Mouse (Mus musculus) intestine, postnatal 0 days (tissue): Measurements from ENCODE around the gene Rufy2. TPM values are rescaled to one million over a fixed set of nuclear protein-coding genes. Genes with fewer than 3 reads are reported as not detected.

Experiments
- ATAC-seq: fragments of 200-750 bp; cut with Nextera tagmentation; 2 replicates; pipeline ENCODE4 v1.8.0; 2017; ENCODE audit warnings: mild to moderate bottlenecking, moderate TSS enrichment, moderate library complexity
- H3K27ac ChIP-seq: fragments of 300-500 bp; sonication (generic); 2 replicates; pipeline ENCODE4 v1.5.1; 2014; ENCODE audit warnings: mild to moderate bottlenecking, low read depth, low read length, moderate library complexity
- H3K27me3 ChIP-seq: fragments of 300-500 bp; sonication (generic); replicated peaks from 2 replicates; pipeline ENCODE4 v1.6.1; 2014; ENCODE audit warnings: low read length, mixed read lengths; ENCODE audit not compliant: control insufficient read depth, insufficient read depth
- H3K36me3 ChIP-seq: fragments of 300-500 bp; sonication (generic); 2 replicates; pipeline ENCODE4 v1.6.1; 2014; ENCODE audit warnings: mild to moderate bottlenecking, moderate library complexity; ENCODE audit not compliant: control insufficient read depth, insufficient read depth
- H3K4me1 ChIP-seq: fragments of 300-500 bp; sonication (generic); replicated peaks from 2 replicates; pipeline ENCODE4 v1.6.1; 2014; ENCODE audit warnings: antibody characterized with exemption, low read length, mixed read lengths; ENCODE audit not compliant: control insufficient read depth, insufficient read depth
- H3K4me2 ChIP-seq: fragments of 300-500 bp; sonication (generic); replicated peaks from 2 replicates; pipeline ENCODE4 v1.6.1; 2014; ENCODE audit warnings: low read depth, mild to moderate bottlenecking, moderate library complexity
- H3K4me3 ChIP-seq: fragments of 300-500 bp; sonication (generic); 2 replicates; pipeline ENCODE4 v1.5.1; 2014; ENCODE audit warnings: low read depth, low read length
- H3K9ac ChIP-seq: fragments of 300-500 bp; sonication (generic); 2 replicates; pipeline ENCODE4 v1.6.1; 2014; ENCODE audit warnings: mild to moderate bottlenecking, low read depth, low read length
- H3K9me3 ChIP-seq: fragments of 300-500 bp; sonication (generic); 2 replicates; pipeline ENCODE4 v1.6.1; 2016; ENCODE audit warnings: mixed run types; ENCODE audit not compliant: control insufficient read depth
- CTCF ChIP-seq: sonication (generic); IDR thresholded peaks from 2 replicates; pipeline ENCODE4 v1.5.1; 2016; ENCODE audit warnings: low read depth, mild to moderate bottlenecking, control low read depth, antibody characterized with exemption, moderate library complexity
- WGBS: fragments of 180-500 bp; shearing (Covaris S2); extraction: QIAGEN DNeasy Blood & Tissue Kit; methylation state at CpG from one replicate; pipeline ENCODE4 v1.1.7; 2014; 5-methylcytosine and 5-hydroxymethylcytosine counted together
- polyA plus RNA-seq: library from polyadenylated mRNA; unstranded; fragments of >200 nt; fragmentation: Nextera tagmentation; extraction: Ambion mirVana; gene quantifications from 2 replicates; pipeline ENCODE4 v1.2.1, GENCODE M21; 2015

Rufy2 gene
- polyA plus RNA-seq, 1 experiment from 2014 or later, result 13.9 TPM

DNA sequence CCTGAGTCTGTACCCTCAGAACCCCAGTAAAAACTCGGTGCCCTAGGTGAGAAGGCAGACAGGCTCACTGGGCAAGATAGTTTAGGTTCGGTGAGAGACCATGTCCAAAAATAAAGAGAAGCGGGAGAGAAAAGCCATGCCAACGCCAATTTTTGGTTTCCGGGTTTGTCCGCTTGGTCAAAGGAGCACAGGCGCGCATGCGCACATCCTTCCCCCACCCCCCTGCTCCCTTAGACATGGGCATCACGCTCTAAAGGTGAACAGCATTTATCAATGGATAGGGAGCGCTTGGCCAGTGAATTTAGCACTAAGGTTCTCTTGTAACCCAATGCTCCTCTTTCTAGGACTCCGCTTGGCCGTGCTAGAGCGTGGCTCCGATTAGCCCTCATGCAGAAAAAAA, 10.6 kb downstream of the Rufy2 start:
- Histone ChIP-seq H3K36me3 (peaks cover 61% of the 10 kb centered on the region), H3K9ac (no peak overlapping the region), H3K27ac (no peak overlapping the region), H3K9me3 (no peaks in the 10 kb centered on the region), H3K4me3 (no peak overlapping the region), H3K4me1 (no peaks in the 10 kb centered on the region), H3K4me2 (no peak overlapping the region), H3K27me3 (no peaks in the 10 kb centered on the region)
- 94% methylated on average over 15 of the region's 15 CpGs for WGBS
- no peak for TF ChIP-seq CTCF
- no peak for ATAC-seq

DNA sequence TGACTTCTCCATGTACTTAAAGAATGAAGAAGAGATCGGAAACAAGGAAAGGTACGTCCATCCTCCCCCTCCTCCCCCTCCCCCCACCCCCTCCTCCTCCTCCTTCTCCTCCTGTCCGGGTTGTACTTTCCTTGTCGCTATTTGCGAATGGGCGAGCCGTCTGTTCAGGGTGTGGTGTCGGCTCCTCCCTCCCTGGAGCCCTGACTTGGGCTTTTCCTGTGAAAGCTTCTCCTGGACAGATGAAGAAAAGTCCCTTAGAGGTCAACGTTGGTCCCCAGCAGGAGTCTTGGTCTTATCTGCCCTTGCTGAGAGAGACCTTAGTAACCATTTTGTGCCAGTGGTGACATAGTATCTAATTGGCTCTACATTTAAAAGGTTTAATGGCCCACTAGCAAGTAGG, 14.0 kb downstream of the Rufy2 start:
- Histone ChIP-seq H3K9ac (no peak overlapping the region), H3K9me3 (no peaks in the 10 kb centered on the region), H3K4me1 (no peaks in the 10 kb centered on the region), H3K4me2 (no peak overlapping the region), H3K27ac (0 out of 2 replicates have a peak overlapping the region, but pooled peaks have one; percentile 4), H3K4me3 (no peak overlapping the region), H3K27me3 (no peaks in the 10 kb centered on the region), H3K36me3 (peaks cover 78% of the 10 kb centered on the region)
- WGBS, result 67% methylated on average over 4 of the region's 9 CpGs
- TF ChIP-seq CTCF, result no peak
- ATAC-seq, result no peak

DNA sequence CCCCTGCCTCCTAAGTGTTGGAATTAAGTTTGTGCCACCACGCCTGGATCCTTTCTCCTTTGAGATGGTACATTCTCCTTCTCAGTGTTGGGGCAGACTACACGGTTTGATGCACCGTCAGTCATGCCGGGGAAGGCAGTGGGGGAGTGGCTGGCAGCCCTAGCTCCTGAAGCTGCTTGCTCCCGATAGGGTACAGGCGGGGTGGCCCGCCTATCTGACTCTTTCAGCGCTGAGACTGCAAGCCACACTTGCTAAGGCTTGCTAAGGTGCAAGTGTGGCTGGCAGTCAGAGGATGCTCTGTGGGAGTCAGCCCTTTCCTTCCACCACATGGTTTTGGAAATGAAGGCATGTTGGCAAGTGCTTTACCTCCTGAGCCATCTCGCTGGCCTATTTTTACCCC, 20.6 kb downstream of the Rufy2 start:
- 77% methylated on average over 9 of the region's 9 CpGs for WGBS
- TF ChIP-seq CTCF, result no peak
- Histone ChIP-seq H3K4me2 (no peak overlapping the region), H3K36me3 (peaks cover 74% of the 10 kb centered on the region), H3K4me3 (no peak overlapping the region), H3K9me3 (no peaks in the 10 kb centered on the region), H3K9ac (no peak overlapping the region), H3K4me1 (no peaks in the 10 kb centered on the region), H3K27ac (no peak overlapping the region), H3K27me3 (no peaks in the 10 kb centered on the region)
- ATAC-seq, result no peak

DNA sequence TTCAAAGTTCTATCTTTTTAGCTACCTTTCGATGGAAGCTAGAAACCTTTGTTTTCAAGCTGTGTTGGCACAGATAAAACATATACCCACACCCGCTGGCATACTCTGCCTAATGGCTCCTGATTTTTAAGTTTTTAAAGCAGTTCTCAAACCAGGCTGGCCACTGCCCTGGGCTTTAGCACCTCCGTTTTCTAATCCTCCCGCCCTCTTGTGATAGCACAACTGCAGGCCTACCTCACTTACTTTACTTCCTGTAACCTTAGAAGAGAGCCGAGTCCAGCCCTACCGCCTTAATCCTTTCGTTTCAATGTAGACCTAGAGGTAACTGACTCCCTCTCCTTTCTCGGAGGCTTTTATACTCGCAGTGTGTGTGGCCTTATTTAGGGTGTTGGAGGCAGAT, 23.2 kb downstream of the Rufy2 start:
- H3K9ac ChIP-seq, result no peak overlapping the region
- no peaks in the 10 kb centered on the region for H3K4me1 ChIP-seq
- H3K4me3 ChIP-seq, result no peak overlapping the region
- H3K4me2 ChIP-seq, result no peak overlapping the region
- peaks cover 71% of the 10 kb centered on the region for H3K36me3 ChIP-seq
- no peak for TF ChIP-seq CTCF
- H3K27me3 ChIP-seq, result no peaks in the 10 kb centered on the region
- H3K27ac ChIP-seq, result no peak overlapping the region
- WGBS, result 74% methylated on average over 9 of the region's 9 CpGs
- no peaks in the 10 kb centered on the region for H3K9me3 ChIP-seq
- no peak for ATAC-seq

DNA sequence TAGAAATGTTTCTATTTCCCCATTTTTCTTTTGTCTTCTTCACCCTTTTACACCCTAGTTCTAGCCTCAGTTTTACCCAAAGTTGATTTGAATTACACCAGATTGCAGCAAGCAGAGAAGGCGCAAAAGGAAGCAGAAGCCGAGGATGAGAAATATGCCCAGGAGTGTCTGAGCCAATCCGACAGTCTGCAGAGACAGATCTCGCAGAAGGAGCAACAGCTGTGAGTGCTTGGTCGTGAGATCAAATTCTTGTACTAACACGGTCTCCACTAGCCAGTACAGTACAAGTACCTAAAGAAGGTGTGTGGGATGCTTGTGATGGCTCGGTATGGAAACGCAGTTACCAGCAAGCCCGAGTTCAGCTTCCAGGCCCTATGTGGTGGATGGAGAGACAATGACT, 24.5 kb downstream of the Rufy2 start:
- H3K4me1 ChIP-seq, result no peaks in the 10 kb centered on the region
- ATAC-seq, result no peak
- H3K4me2 ChIP-seq, result no peak overlapping the region
- H3K27me3 ChIP-seq, result no peaks in the 10 kb centered on the region
- no peak overlapping the region for H3K4me3 ChIP-seq
- 89% methylated on average over 9 of the region's 9 CpGs for WGBS
- H3K9me3 ChIP-seq, result no peaks in the 10 kb centered on the region
- H3K9ac ChIP-seq, result no peak overlapping the region
- H3K27ac ChIP-seq, result no peak overlapping the region
- peaks cover 77% of the 10 kb centered on the region for H3K36me3 ChIP-seq
- TF ChIP-seq CTCF, result no peak

DNA sequence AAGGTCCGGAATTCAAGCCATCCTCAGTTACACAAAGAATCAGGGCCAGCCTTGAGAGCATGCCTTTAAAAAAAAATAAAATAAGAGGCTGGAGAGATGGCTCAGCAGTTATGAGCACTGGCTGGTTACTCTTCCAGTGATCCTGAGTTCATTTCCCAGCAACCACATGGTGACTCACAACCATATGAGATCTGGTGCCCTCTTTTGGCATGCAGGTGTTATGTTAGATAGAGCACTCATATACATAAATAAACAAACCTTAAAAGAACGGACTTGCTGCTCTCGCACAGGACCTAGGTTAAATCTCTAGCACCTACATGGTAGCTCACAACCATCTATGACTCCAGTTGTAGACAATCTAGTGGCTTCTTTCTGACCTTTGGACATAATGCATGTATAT, 28.2 kb downstream of the Rufy2 start:
- no peak overlapping the region for H3K9ac ChIP-seq
- peaks cover 77% of the 10 kb centered on the region for H3K36me3 ChIP-seq
- no peak overlapping the region for H3K27ac ChIP-seq
- ATAC-seq, result no peak
- no peak overlapping the region for H3K4me2 ChIP-seq
- 54% methylated on average over 3 of the region's 3 CpGs for WGBS
- no peaks in the 10 kb centered on the region for H3K27me3 ChIP-seq
- no peaks in the 10 kb centered on the region for H3K9me3 ChIP-seq
- TF ChIP-seq CTCF, result peak; percentile 41; the same call in 1 of the 2 replicates
- H3K4me1 ChIP-seq, result no peaks in the 10 kb centered on the region
- H3K4me3 ChIP-seq, result no peak overlapping the region

DNA sequence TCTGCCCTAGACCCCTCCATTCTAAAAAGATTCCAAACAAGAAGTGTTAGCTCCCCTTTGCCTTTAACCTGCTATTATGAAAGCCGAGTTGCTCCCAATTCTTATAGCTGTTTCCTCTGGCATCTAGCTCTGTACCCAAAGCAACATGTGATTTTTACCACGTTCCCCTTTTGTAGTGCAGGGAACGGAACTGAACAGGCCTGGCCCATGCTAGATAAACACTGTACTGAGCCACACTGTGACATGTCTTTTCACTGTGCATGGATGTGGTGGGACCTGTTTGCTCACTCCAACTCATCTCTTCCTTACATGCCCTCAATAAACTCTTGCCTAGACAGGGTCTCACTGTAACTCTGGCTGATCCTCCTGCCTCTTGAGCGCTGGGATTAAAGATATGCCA, 30.2 kb downstream of the Rufy2 start:
- no peak for ATAC-seq
- Histone ChIP-seq H3K9me3 (no peaks in the 10 kb centered on the region), H3K36me3 (peaks cover 76% of the 10 kb centered on the region), H3K9ac (no peak overlapping the region), H3K4me3 (no peak overlapping the region), H3K27ac (no peak overlapping the region), H3K4me1 (no peaks in the 10 kb centered on the region), H3K4me2 (no peak overlapping the region), H3K27me3 (no peaks in the 10 kb centered on the region)
- 85% methylated on average over 4 of the region's 4 CpGs for WGBS
- TF ChIP-seq CTCF, result no peak
